Mouse (Mus musculus) ES-Bruce4 (cell line): ENCODE measurements around the gene Dnah17.

Experiments
- CTCF ChIP-seq: IDR thresholded peaks from one replicate; pipeline ENCODE4 v1.8.1; 2011; ENCODE audit warnings: low read depth, low read length
- EP300 ChIP-seq: IDR thresholded peaks from 2 replicates; pipeline ENCODE4 v1.6.1; 2011; ENCODE audit warnings: low read depth, low read length; ENCODE audit not compliant: insufficient read depth
- POLR2A ChIP-seq: IDR thresholded peaks from one replicate; pipeline ENCODE4 v1.8.1; 2011; ENCODE audit warnings: low read length; ENCODE audit not compliant: insufficient read depth

- TF ChIP-seq POLR2A, result no peak
- no peak for TF ChIP-seq EP300
- TF ChIP-seq CTCF, result no peak
Measured at GRCm38 (mm10) chr11:118142547-118143165, 12.2 kb upstream of the Dnah17 start.
